Mouse (Mus musculus) erythroblast, embryonic 14.5 days (primary cell): Measurements from ENCODE around the gene Dgkh.

Experiments
- GATA1 ChIP-seq: IDR thresholded peaks from 2 replicates; pipeline ENCODE4 v1.6.1; 2012; ENCODE audit warnings: low read length, inconsistent platforms, mixed read lengths
- TAL1 ChIP-seq: IDR thresholded peaks from 3 replicates; pipeline ENCODE4 v1.6.1; 2012; ENCODE audit warnings: low read length, inconsistent platforms, mixed read lengths

- no peak for TF ChIP-seq GATA1
- TF ChIP-seq TAL1: no peak
Observed at GRCm38 (mm10) chr14:78532345-78532744, 200.2 kb downstream of the Dgkh start.
